Mouse (Mus musculus) mouse trophoblast stem cell (cell line): ENCODE data around the gene Ift88.
"Not testable (repeated sequence)": the region's sequence is repeated elsewhere in the genome, so short reads cannot be mapped to it uniquely, and the experiment has no call there.

Experiments
- in situ Hi-C, 2 experiments: fragments of 300-500 bp; cut with MseI, MboI; formaldehyde crosslinking; loops; 2 replicates in 1 of 2; 3 replicates in 1 of 2; pipeline ENCODE4 v1.15.1; 2025

The Ift88 gene

GRCm38 (mm10) chr14:57452516-57452915 lies 28.7 kb downstream of the Ift88 start:
- in situ Hi-C loops, result no loop called here

GRCm38 (mm10) chr14:57459883-57460282 lies 36.0 kb downstream of the Ift88 start:
- in situ Hi-C loops, result no loop called here

- in situ Hi-C loops, result not testable (repeated sequence)
Observed at GRCm38 (mm10) chr14:57460326-57460725, 36.5 kb downstream of the Ift88 start.

- in situ Hi-C loops, result no loop called here
Observed at GRCm38 (mm10) chr14:57462871-57463270, 39.0 kb downstream of the Ift88 start.

- in situ Hi-C loops, result no loop called here
Observed at GRCm38 (mm10) chr14:57475057-57475456, 51.2 kb downstream of the Ift88 start.

GRCm38 (mm10) chr14:57482262-57482661 lies 58.4 kb downstream of the Ift88 start:
- in situ Hi-C loops, result no loop called here

- in situ Hi-C loops, result no loop called here
Observed at GRCm38 (mm10) chr14:57484183-57484582, 60.3 kb downstream of the Ift88 start.

GRCm38 (mm10) chr14:57489696-57490095 lies 65.8 kb downstream of the Ift88 start:
- in situ Hi-C loops, result no loop called here

- in situ Hi-C loops, result no loop called here
Observed at GRCm38 (mm10) chr14:57493840-57494239, 70.0 kb downstream of the Ift88 start.

GRCm38 (mm10) chr14:57503729-57504128 lies 79.9 kb downstream of the Ift88 start:
- in situ Hi-C loops, result no loop called here

- in situ Hi-C loops, result no loop called here
Observed at GRCm38 (mm10) chr14:57509554-57509953, 85.7 kb downstream of the Ift88 start.

- in situ Hi-C loops, result no loop called here
Observed at GRCm38 (mm10) chr14:57515156-57515762, 91.4 kb downstream of the Ift88 start.

GRCm38 (mm10) chr14:57517001-57517400 lies 93.1 kb downstream of the Ift88 start:
- in situ Hi-C loops, result no loop called here

GRCm38 (mm10) chr14:57523762-57524161 lies 99.9 kb downstream of the Ift88 start:
- in situ Hi-C loops, result no loop called here

- in situ Hi-C loops, result no loop called here
Observed at GRCm38 (mm10) chr14:57524671-57525387, 101.0 kb downstream of the Ift88 start, which contains the start of gene Il17d. TSS of gene Il17d (plus strand) at chr14:57524777.

GRCm38 (mm10) chr14:57525388-57526049 lies 101.7 kb downstream of the Ift88 start:
- in situ Hi-C loops, result no loop called here

GRCm38 (mm10) chr14:57526050-57526623 lies 102.3 kb downstream of the Ift88 start:
- in situ Hi-C loops, result no loop called here

GRCm38 (mm10) chr14:57527122-57527521 lies 103.3 kb downstream of the Ift88 start:
- in situ Hi-C loops, result no loop called here

GRCm38 (mm10) chr14:57527598-57527997 lies 103.7 kb downstream of the Ift88 start:
- in situ Hi-C loops, result no loop called here

GRCm38 (mm10) chr14:57529086-57529785 lies 105.4 kb downstream of the Ift88 start:
- in situ Hi-C loops, result no loop called here

- in situ Hi-C loops, result no loop called here
Observed at GRCm38 (mm10) chr14:57529786-57530515, 106.1 kb downstream of the Ift88 start.
